22 mouse cellular contexts compared by ENCODE assay signal in genomic region chr13:57811253-57811652, GRCm38 (mm10).
A peak's percentile ranks its signal among the peaks of the same experiment; 100 is the strongest.
DNase-seq lines count a peak whose midpoint lies in the region; ATAC-seq and TF ChIP-seq lines count a peak whose summit lies in the region.
"Had no signal": no experiment of that assay in that cellular context is flagged by ENCODE, and none has a peak within 500 bp of the region (broad histone marks: within the 10 kb centered on the region; RNA-seq: fewer than 3 reads in every experiment).

No protein-coding gene starts in this region.

- no peak overlapping the region for H3K4me3 ChIP-seq in heart, embryonic 10.5 days
- no peak overlapping the region for H3K4me3 ChIP-seq in liver, embryonic 11.5 days (ENCODE audit: low read depth, low read length)
- no peak overlapping the region for H3K4me3 ChIP-seq in liver, postnatal 0 days (ENCODE audit: low read depth, low read length)
- no peak overlapping the region for H3K4me3 ChIP-seq in liver, embryonic 14.5 days (ENCODE audit: insufficient read depth in 1 of 2, low read depth in 2 of 2, low read length in 2 of 2)
- H3K4me3 ChIP-seq: forebrain, embryonic 10.5 days; forebrain, embryonic 13.5 days; gastrocnemius, adult 2 months; heart, embryonic 13.5 days; hindbrain, embryonic 12.5 days; intestine, embryonic 15.5 days had no signal

- no peaks in the 10 kb centered on the region for H3K9me3 ChIP-seq in heart, embryonic 10.5 days
- H3K9me3 ChIP-seq in liver, embryonic 11.5 days (ENCODE audit: control insufficient read depth, low read length), result no peaks in the 10 kb centered on the region
- no peaks in the 10 kb centered on the region for H3K9me3 ChIP-seq in liver, postnatal 0 days (ENCODE audit: low read length)
- H3K9me3 ChIP-seq in liver, embryonic 14.5 days (ENCODE audit: control insufficient read depth, low read length), result no peaks in the 10 kb centered on the region
- H3K9me3 ChIP-seq: forebrain, embryonic 10.5 days; forebrain, embryonic 13.5 days; heart, embryonic 13.5 days; hindbrain, embryonic 12.5 days; intestine, embryonic 15.5 days had no signal

- 0 out of 2 replicates have a peak overlapping the region, but pooled peaks have one; percentile 16 for H3K27ac ChIP-seq in heart, embryonic 10.5 days
- no peak overlapping the region for H3K27ac ChIP-seq in liver, embryonic 11.5 days (ENCODE audit: low read depth, low read length)
- no peak overlapping the region for H3K27ac ChIP-seq in liver, postnatal 0 days (ENCODE audit: low read depth)
- H3K27ac ChIP-seq in liver, embryonic 14.5 days, result no peak overlapping the region
- H3K27ac ChIP-seq: forebrain, embryonic 10.5 days; forebrain, embryonic 13.5 days; gastrocnemius, adult 2 months; heart, embryonic 13.5 days; hindbrain, embryonic 12.5 days; intestine, embryonic 15.5 days had no signal

- WGBS in heart, embryonic 10.5 days, result 66% methylated on average over 2 of the region's 2 CpGs
- 63% methylated on average over 2 of the region's 2 CpGs for WGBS in liver, embryonic 11.5 days
- WGBS in liver, postnatal 0 days (ENCODE audit: insufficient replicate concordance), result 51% methylated on average over 2 of the region's 2 CpGs
- 29% methylated on average over 2 of the region's 2 CpGs for WGBS in liver, embryonic 14.5 days (ENCODE audit: insufficient replicate concordance)

- no peaks in the 10 kb centered on the region for H3K36me3 ChIP-seq in heart, embryonic 10.5 days
- H3K36me3 ChIP-seq in liver, embryonic 11.5 days (ENCODE audit: control insufficient read depth, insufficient read depth, low read length), result no peaks in the 10 kb centered on the region
- no peaks in the 10 kb centered on the region for H3K36me3 ChIP-seq in liver, postnatal 0 days (replicated peaks; ENCODE audit: insufficient read depth, low read length)
- no peaks in the 10 kb centered on the region for H3K36me3 ChIP-seq in liver, embryonic 14.5 days (replicated peaks; ENCODE audit: control insufficient read depth, insufficient read depth, low read depth)
- H3K36me3 ChIP-seq: forebrain, embryonic 10.5 days; heart, embryonic 13.5 days; hindbrain, embryonic 12.5 days; intestine, embryonic 15.5 days had no signal

- no peak overlapping the region for H3K4me2 ChIP-seq in liver, embryonic 11.5 days
- H3K4me2 ChIP-seq in liver, postnatal 0 days (ENCODE audit: low read depth, low read length), result no peak overlapping the region
- H3K4me2 ChIP-seq in liver, embryonic 14.5 days (ENCODE audit: low read depth), result no peak overlapping the region; the same call in 1 of the 2 replicates
- H3K4me2 ChIP-seq: forebrain, embryonic 13.5 days; heart, embryonic 13.5 days; hindbrain, embryonic 12.5 days; intestine, embryonic 15.5 days had no signal

- TF ChIP-seq EP300 in liver, postnatal 0 days (IDR thresholded peaks at IDR 0.05; ENCODE audit: low read depth), result no peak
- TF ChIP-seq EP300 in liver, embryonic 14.5 days (IDR thresholded peaks at IDR 0.05; ENCODE audit: low read depth), result 0 out of 2 replicates have a peak, but pooled peaks have one; percentile 16

- H3K27me3 ChIP-seq in heart, embryonic 10.5 days (ENCODE audit: insufficient read depth, poor library complexity, severe bottlenecking), result 0 out of 2 replicates have a peak, but pooled peaks cover 6% of the 10 kb centered on the region
- H3K27me3 ChIP-seq in liver, embryonic 11.5 days (replicated peaks; ENCODE audit: control insufficient read depth, insufficient read depth, low read length), result no peaks in the 10 kb centered on the region
- no peaks in the 10 kb centered on the region for H3K27me3 ChIP-seq in liver, postnatal 0 days (ENCODE audit: insufficient read depth, low read length)
- H3K27me3 ChIP-seq in liver, embryonic 14.5 days (ENCODE audit: control insufficient read depth, insufficient read depth, low read length), result no peaks in the 10 kb centered on the region
- H3K27me3 ChIP-seq: forebrain, embryonic 13.5 days; hindbrain, embryonic 12.5 days; intestine, embryonic 15.5 days had no signal

- no peaks in the 10 kb centered on the region for H3K4me1 ChIP-seq in heart, embryonic 10.5 days
- H3K4me1 ChIP-seq in liver, embryonic 11.5 days (replicated peaks; ENCODE audit: control insufficient read depth, insufficient read depth, low read length), result no peaks in the 10 kb centered on the region
- no peaks in the 10 kb centered on the region for H3K4me1 ChIP-seq in liver, postnatal 0 days (ENCODE audit: insufficient read depth)
- peaks cover 0 to 2% of the 10 kb centered on the region in 2 experiments; a peak in 1 of 4 replicates for H3K4me1 ChIP-seq in liver, embryonic 14.5 days (replicated peaks; ENCODE audit: control insufficient read depth in 2 of 2, insufficient read depth in 2 of 2, low read length in 1 of 2)
- H3K4me1 ChIP-seq: intestine, embryonic 15.5 days had no signal

- no peak overlapping the region for H3K9ac ChIP-seq in liver, embryonic 11.5 days (ENCODE audit: low read depth, low read length)
- no peak overlapping the region for H3K9ac ChIP-seq in liver, postnatal 0 days (replicated peaks)
- H3K9ac ChIP-seq in liver, embryonic 14.5 days (replicated peaks), result no peak overlapping the region
- H3K9ac ChIP-seq: forebrain, embryonic 13.5 days; forebrain, postnatal 0 days; heart, embryonic 13.5 days; hindbrain, embryonic 12.5 days; intestine, embryonic 15.5 days had no signal

- DNase-seq in heart, embryonic 10.5 days (ENCODE audit: low spot score), result no peak
- no peak for DNase-seq in heart, postnatal 36 days
- no peak for DNase-seq in liver, embryonic 11.5 days (ENCODE audit: low spot score)
- no peak for DNase-seq in liver, postnatal 0 days
- DNase-seq in liver, embryonic 14.5 days (ENCODE audit: low read depth in 3 of 3, low spot score in 3 of 3), result peak in 2 of 3 experiments; percentile 4 to 16
- no peak for DNase-seq in thymus, postnatal 25 days
- DNase-seq: adrenal gland, adult 8-10 months; adrenal gland, postnatal 25 days; cerebellum, adult 18-20 months; cerebellum, adult 9-10 months; cerebellum, postnatal 14 days; forebrain, postnatal 0 days; gastrocnemius, adult 2 months; gastrocnemius, postnatal 14 days; heart, adult 11 months had no signal

- intact Hi-C loops in heart, postnatal 36 days (cut with DNase I), result no loop called here

- no peak for TF ChIP-seq CTCF in liver, postnatal 0 days (IDR thresholded peaks at IDR 0.05; ENCODE audit: low read depth)
- no peak for TF ChIP-seq CTCF in liver, embryonic 14.5 days (IDR thresholded peaks at IDR 0.05; ENCODE audit: low read depth)

- peak; percentile 36; the same call in 1 of the 2 replicates for ATAC-seq in liver, embryonic 11.5 days (replicated peaks; ENCODE audit: low FRiP score)
- ATAC-seq in liver, postnatal 0 days, result no peak
- ATAC-seq in liver, embryonic 14.5 days (ENCODE audit: insufficient read depth), result peak; percentile 59; the same call in 1 of the 2 replicates
- ATAC-seq: activated CD4-positive, CD25-positive, alpha-beta regulatory T cell, adult 4 months; forebrain, embryonic 13.5 days; forebrain, postnatal 0 days; hindbrain, embryonic 16.5 days; intestine, embryonic 15.5 days had no signal

Comparison
In these comparisons a context has a peak if more than half of its experiments do, and no peak if none do; other contexts are left out.
1. DNase-seq: peak in liver, embryonic 14.5 days (2 of 3); none in heart, embryonic 10.5 days (single experiment), heart, postnatal 36 days (0 of 2), liver, embryonic 11.5 days (single experiment), liver, postnatal 0 days (single experiment) and thymus, postnatal 25 days (single experiment).